Mouse (Mus musculus): ENCODE results near the gene Prkar1a.
"Not testable (repeated sequence)": the region's sequence is repeated elsewhere in the genome, so short reads cannot be mapped to it uniquely, and the experiment has no call there.

GRCm38 (mm10) chr11:109619055-109619454, 30.1 kb upstream of the Prkar1a start:
- TF ChIP-seq POLR2A (IDR thresholded peaks at IDR 0.05; ENCODE audit: control insufficient read depth, extremely low read depth, insufficient read depth, low read length, poor library complexity); CTCF (IDR thresholded peaks at IDR 0.05; ENCODE audit: borderline replicate concordance, control insufficient read depth, extremely low read depth, insufficient read depth, low read length, poor library complexity): not testable (repeated sequence)

All from thymus, adult 2 months (tissue).